Mouse (Mus musculus) brain, embryonic 14.5 days (tissue): ENCODE results near the gene Atf2.

Experiments
- CTCF ChIP-seq: fragments of 200-500 bp; IDR thresholded peaks from 2 replicates; pipeline ENCODE4 v1.5.1; 2012; ENCODE audit warnings: inconsistent platforms, mild to moderate bottlenecking, moderate library complexity, borderline replicate concordance; ENCODE audit not compliant: insufficient read depth, insufficient read length; ENCODE audit errors: extremely low read depth
- POLR2A ChIP-seq: fragments of 200-500 bp; IDR thresholded peaks from 2 replicates; pipeline ENCODE4 v1.6.1; 2012; ENCODE audit warnings: mild to moderate bottlenecking, inconsistent platforms, borderline replicate concordance; ENCODE audit not compliant: poor library complexity, insufficient read depth, insufficient read length, severe bottlenecking; ENCODE audit errors: extremely low read depth

GRCm38 (mm10) chr2:73798136-73798535 lies 94.3 kb downstream of the Atf2 start:
- TF ChIP-seq CTCF: no peak
- TF ChIP-seq POLR2A: no peak
